Mouse (Mus musculus): Measurements from ENCODE around the gene Epop. TPM values are rescaled to one million over a fixed set of nuclear protein-coding genes. Genes with fewer than 3 reads are reported as not detected.

Epop gene
- polyA plus RNA-seq, 1 experiment from 2014 or later, result 15.1 TPM

DNA sequence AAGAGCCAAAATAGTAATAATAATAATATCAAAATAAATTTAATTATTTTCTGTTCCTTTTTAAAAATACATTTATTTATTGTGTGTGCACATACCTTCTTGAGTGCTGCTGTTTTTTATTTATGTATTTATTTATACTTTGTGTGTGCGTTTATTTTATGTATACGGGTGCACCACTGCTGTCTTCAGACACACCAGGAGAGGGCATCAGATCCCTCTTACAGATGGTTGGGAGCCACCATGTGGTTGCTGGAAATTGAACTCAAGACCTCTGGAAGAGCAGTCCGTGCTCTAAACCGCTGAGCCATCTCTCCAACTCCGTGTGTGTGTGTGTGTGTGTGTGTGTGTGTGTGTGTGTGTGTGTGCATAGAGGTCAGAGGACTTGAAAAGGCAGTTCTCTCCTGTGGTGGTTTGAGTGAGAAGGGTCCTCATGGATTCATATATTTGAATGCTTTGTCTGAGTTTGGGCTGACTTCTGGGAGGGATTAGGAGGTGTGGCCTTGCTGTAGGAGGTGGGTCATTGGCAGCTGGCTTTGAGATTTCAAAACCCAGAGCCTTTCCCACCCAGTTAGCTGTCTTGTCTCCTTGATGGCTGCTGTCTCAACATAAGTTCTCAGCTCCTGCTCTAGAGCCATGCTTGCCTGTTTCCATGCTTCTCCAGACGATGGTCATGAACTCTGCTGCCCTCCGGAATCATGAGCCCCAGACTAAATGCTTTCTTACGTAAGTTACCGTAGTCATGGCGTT lies 31.4 kb downstream of the Epop start:
- 76% methylated on average over 10 of the region's 10 CpGs for WGBS
- H3K27ac ChIP-seq, result no peak overlapping the region
- H3K27me3 ChIP-seq (replicated peaks), result no peaks in the 10 kb centered on the region
- no peak overlapping the region for H3K9ac ChIP-seq
- ATAC-seq (ENCODE audit: low FRiP score, low read depth), result no peak
- no peak overlapping the region for H3K4me3 ChIP-seq
- no peaks in the 10 kb centered on the region for H3K36me3 ChIP-seq
- no peaks in the 10 kb centered on the region for H3K9me3 ChIP-seq
- H3K4me2 ChIP-seq (replicated peaks), result no peak overlapping the region
- no peaks in the 10 kb centered on the region for H3K4me1 ChIP-seq

DNA sequence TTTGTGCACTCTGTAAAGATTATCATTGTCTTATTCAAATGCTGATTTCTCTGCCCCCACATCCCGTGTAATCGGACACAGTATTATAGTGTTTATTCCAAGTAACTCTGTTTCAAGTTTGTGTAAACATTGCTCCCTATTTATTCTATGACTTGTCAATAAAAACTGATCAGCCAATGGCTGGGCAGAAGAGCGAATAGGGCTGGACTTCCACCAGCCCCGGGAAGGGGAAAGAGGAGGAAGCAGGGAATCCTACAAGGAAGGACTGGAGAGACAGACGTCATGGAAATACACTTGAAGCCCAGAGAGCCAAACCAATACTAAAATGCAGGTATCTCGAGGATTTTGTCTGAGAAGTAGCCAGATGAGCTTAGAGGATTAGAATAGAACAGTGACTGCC lies 35.4 kb downstream of the Epop start:
- Histone ChIP-seq H3K27me3 (replicated peaks) (no peaks in the 10 kb centered on the region), H3K9me3 (no peaks in the 10 kb centered on the region), H3K4me3 (no peak overlapping the region), H3K36me3 (no peaks in the 10 kb centered on the region), H3K27ac (no peak overlapping the region), H3K4me2 (replicated peaks) (no peak overlapping the region), H3K4me1 (peaks cover 5% of the 10 kb centered on the region; the same call in 1 of the 2 replicates), H3K9ac (no peak overlapping the region)
- no peak for ATAC-seq (ENCODE audit: low FRiP score, low read depth)
- 50% methylated on average over 6 of the region's 6 CpGs for WGBS

GRCm38 (mm10) chr11:97591910-97592309 lies 37.6 kb downstream of the Epop start:
- Histone ChIP-seq H3K4me3 (no peak overlapping the region), H3K9me3 (no peaks in the 10 kb centered on the region), H3K9ac (no peak overlapping the region), H3K27me3 (replicated peaks) (no peaks in the 10 kb centered on the region), H3K4me2 (replicated peaks) (no peak overlapping the region), H3K36me3 (no peaks in the 10 kb centered on the region), H3K27ac (no peak overlapping the region), H3K4me1 (peaks cover 5% of the 10 kb centered on the region; the same call in 1 of the 2 replicates)
- ATAC-seq (ENCODE audit: low FRiP score, low read depth), result no peak
- WGBS, result 38% methylated on average over 5 of the region's 5 CpGs

GRCm38 (mm10) chr11:97590227-97590960 lies 39.1 kb downstream of the Epop start:
- no peaks in the 10 kb centered on the region for H3K9me3 ChIP-seq
- no peaks in the 10 kb centered on the region for H3K27me3 ChIP-seq (replicated peaks)
- H3K36me3 ChIP-seq, result no peaks in the 10 kb centered on the region
- no peak overlapping the region for H3K9ac ChIP-seq
- H3K27ac ChIP-seq, result no peak overlapping the region
- 36% methylated on average over 24 of the region's 24 CpGs for WGBS
- H3K4me2 ChIP-seq (replicated peaks), result no peak overlapping the region
- H3K4me1 ChIP-seq, result peaks cover 5% of the 10 kb centered on the region; the same call in 1 of the 2 replicates
- ATAC-seq (ENCODE audit: low FRiP score, low read depth), result no peak
- H3K4me3 ChIP-seq, result no peak overlapping the region

GRCm38 (mm10) chr11:97589216-97589615 lies 40.3 kb downstream of the Epop start:
- Histone ChIP-seq H3K36me3 (no peaks in the 10 kb centered on the region), H3K27ac (no peak overlapping the region), H3K4me1 (peaks cover 5% of the 10 kb centered on the region; the same call in 1 of the 2 replicates), H3K9me3 (no peaks in the 10 kb centered on the region), H3K27me3 (replicated peaks) (no peaks in the 10 kb centered on the region), H3K4me3 (no peak overlapping the region), H3K4me2 (replicated peaks) (no peak overlapping the region), H3K9ac (no peak overlapping the region)
- WGBS, result 2% methylated on average over 10 of the region's 10 CpGs
- ATAC-seq (ENCODE audit: low FRiP score, low read depth), result no peak

GRCm38 (mm10) chr11:97585932-97586331 lies 43.6 kb downstream of the Epop start:
- no peaks in the 10 kb centered on the region for H3K27me3 ChIP-seq (replicated peaks)
- WGBS, result 68% methylated on average over 10 of the region's 10 CpGs
- no peaks in the 10 kb centered on the region for H3K9me3 ChIP-seq
- no peaks in the 10 kb centered on the region for H3K36me3 ChIP-seq
- no peak overlapping the region for H3K27ac ChIP-seq
- peaks cover 5% of the 10 kb centered on the region; the same call in 1 of the 2 replicates for H3K4me1 ChIP-seq
- no peak overlapping the region for H3K9ac ChIP-seq
- no peak for ATAC-seq (ENCODE audit: low FRiP score, low read depth)
- no peak overlapping the region for H3K4me2 ChIP-seq (replicated peaks)
- no peak overlapping the region for H3K4me3 ChIP-seq

DNA sequence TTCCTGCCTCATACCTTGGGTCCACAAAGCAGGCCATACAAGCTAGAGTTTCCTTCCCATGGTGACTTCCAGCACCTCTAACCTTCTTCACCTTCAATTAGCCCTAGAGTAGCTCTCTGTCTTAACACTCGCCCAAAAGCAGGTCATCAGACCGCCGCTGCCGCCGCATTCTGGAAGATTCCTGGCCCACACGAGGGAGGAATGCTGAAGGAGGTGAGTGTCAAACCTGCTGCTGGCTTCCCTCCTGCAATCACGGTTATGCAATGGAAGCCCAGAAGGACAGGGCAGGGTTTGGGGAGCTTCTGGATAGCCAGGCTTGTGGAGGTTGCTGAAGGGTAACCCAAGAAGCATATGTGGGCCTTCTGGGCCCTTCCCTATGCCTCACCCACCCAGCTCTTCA lies 45.0 kb downstream of the Epop start:
- Histone ChIP-seq H3K4me3 (no peak overlapping the region), H3K4me1 (peaks cover 4% of the 10 kb centered on the region), H3K4me2 (replicated peaks) (no peak overlapping the region), H3K9ac (no peak overlapping the region), H3K36me3 (no peaks in the 10 kb centered on the region), H3K9me3 (no peaks in the 10 kb centered on the region), H3K27me3 (replicated peaks) (no peaks in the 10 kb centered on the region), H3K27ac (no peak overlapping the region)
- 83% methylated on average over 7 of the region's 7 CpGs for WGBS
- no peak for ATAC-seq (ENCODE audit: low FRiP score, low read depth)

DNA sequence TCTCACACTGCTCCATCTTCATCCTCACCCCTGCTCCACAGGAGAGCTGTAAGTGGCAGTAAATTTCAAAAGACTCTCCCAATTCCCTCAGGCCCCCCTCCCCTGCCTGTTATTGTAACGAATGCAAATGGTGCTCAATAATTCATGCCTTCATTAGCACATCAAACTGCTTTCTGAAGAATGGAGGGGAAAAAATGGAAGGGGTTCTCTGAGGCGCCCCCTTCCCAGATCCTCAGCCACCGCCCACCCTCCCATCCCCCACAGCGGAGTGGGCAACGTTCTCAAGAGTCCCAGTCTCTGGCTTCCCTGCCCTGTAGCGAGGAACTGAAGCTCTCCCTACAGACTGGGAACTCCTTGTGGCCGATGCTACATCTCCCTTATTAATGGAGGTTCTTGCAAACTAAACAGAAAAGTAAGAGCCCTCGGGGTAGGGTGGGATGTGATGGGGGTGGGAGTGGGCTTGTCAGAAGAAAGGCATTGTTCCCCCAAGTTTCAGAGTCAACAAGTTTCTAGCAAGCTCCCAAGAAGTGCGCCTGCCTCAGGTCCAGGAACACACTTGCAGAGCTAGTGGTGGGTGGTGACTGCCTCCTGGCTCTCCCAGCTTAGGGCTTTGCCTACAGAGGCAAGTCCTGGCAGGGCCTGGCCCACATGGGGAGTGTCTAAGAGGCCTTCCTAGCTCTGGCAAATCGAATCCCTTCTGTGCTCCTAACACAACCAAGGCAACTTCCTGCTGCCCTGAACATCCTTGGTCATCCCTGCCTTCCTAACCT lies 50.2 kb downstream of the Epop start:
- Histone ChIP-seq H3K27me3 (replicated peaks) (peaks cover 15% of the 10 kb centered on the region; the same call in 1 of the 2 replicates), H3K27ac (no peak overlapping the region), H3K4me2 (replicated peaks) (peak overlapping the region; percentile 32)

GRCm38 (mm10) chr11:97578286-97578685 lies 51.2 kb downstream of the Epop start:
- WGBS, result 31% methylated on average over 2 of the region's 2 CpGs
- peaks cover 24% of the 10 kb centered on the region for H3K27me3 ChIP-seq (replicated peaks)
- no peak overlapping the region for H3K9ac ChIP-seq
- H3K4me3 ChIP-seq, result no peak overlapping the region
- H3K27ac ChIP-seq, result no peak overlapping the region
- no peak for ATAC-seq (ENCODE audit: low FRiP score, low read depth)
- H3K36me3 ChIP-seq, result no peaks in the 10 kb centered on the region
- H3K4me1 ChIP-seq, result peaks cover 35% of the 10 kb centered on the region
- no peak overlapping the region for H3K4me2 ChIP-seq (replicated peaks)
- H3K9me3 ChIP-seq, result no peaks in the 10 kb centered on the region

More for the DNA sequence above, 50.2 kb downstream of the Epop start:
- Histone ChIP-seq H3K9ac (no peak overlapping the region), H3K36me3 (no peaks in the 10 kb centered on the region), H3K9me3 (no peaks in the 10 kb centered on the region), H3K4me1 (peaks cover 25% of the 10 kb centered on the region), H3K4me3 (no peak overlapping the region)
- ATAC-seq (ENCODE audit: low FRiP score, low read depth), result no peak
- WGBS, result under 1% methylated on average over 10 of the region's 10 CpGs

Small RNAs within 50 kb of the gene (microRNA-seq; reads per million reads assigned to microRNA genes)
- gene Gm24158 (not detected), gene Mir6927 (1.5 reads per million)

Other genes with a start within 250 kb of the Epop start
- gene Arhgap23, start 214.2 kb downstream of the Epop start, polyA plus RNA-seq (2016; fragmentation: Nextera tagmentation; extraction: Ambion mirVana), result 8.3 and 9.3 TPM in 2 replicates
- gene 4933428G20Rik, start 129.4 kb downstream of the Epop start, polyA plus RNA-seq (2016; fragmentation: Nextera tagmentation; extraction: Ambion mirVana), result 0.66 and 0.87 TPM in 2 replicates
- gene Srcin1, start 53.5 kb downstream of the Epop start, polyA plus RNA-seq (2016; fragmentation: Nextera tagmentation; extraction: Ambion mirVana), result 6.4 and 7.9 TPM in 2 replicates
- 3.0 and 4.0 TPM in 2 replicates for gene Mllt6, start 33.7 kb upstream of the Epop start, polyA plus RNA-seq (2016; fragmentation: Nextera tagmentation; extraction: Ambion mirVana)
- gene Cisd3, start 56.1 kb upstream of the Epop start, polyA plus RNA-seq (2016; fragmentation: Nextera tagmentation; extraction: Ambion mirVana), result 17.8 and 25.6 TPM in 2 replicates
- gene Pcgf2, start 70.8 kb upstream of the Epop start, polyA plus RNA-seq (2016; fragmentation: Nextera tagmentation; extraction: Ambion mirVana), result 19.9 and 21.1 TPM in 2 replicates
- gene Psmb3, start 73.7 kb upstream of the Epop start, polyA plus RNA-seq (2016; fragmentation: Nextera tagmentation; extraction: Ambion mirVana), result 453 and 497 TPM in 2 replicates
- 3.2 and 3.7 TPM in 2 replicates for gene Pip4k2b, start 115.0 kb upstream of the Epop start, polyA plus RNA-seq (2016; fragmentation: Nextera tagmentation; extraction: Ambion mirVana)
- gene Cwc25, start 136.9 kb upstream of the Epop start, polyA plus RNA-seq (2016; fragmentation: Nextera tagmentation; extraction: Ambion mirVana), result 21.1 and 23.4 TPM in 2 replicates
- gene 1700001P01Rik, start 146.2 kb upstream of the Epop start, polyA plus RNA-seq (2016; fragmentation: Nextera tagmentation; extraction: Ambion mirVana), result 0.56 and 0.70 TPM in 2 replicates
- gene Rpl23, start 152.7 kb upstream of the Epop start, polyA plus RNA-seq (2016; fragmentation: Nextera tagmentation; extraction: Ambion mirVana), result 369 and 383 TPM in 2 replicates
- 103 and 105 TPM in 2 replicates for gene Lasp1, start 169.3 kb upstream of the Epop start, polyA plus RNA-seq (2016; fragmentation: Nextera tagmentation; extraction: Ambion mirVana)
- 12.9 and 15.8 TPM in 2 replicates for gene B230217C12Rik, start 211.1 kb upstream of the Epop start, polyA plus RNA-seq (2016; fragmentation: Nextera tagmentation; extraction: Ambion mirVana)